Mouse (Mus musculus) forebrain, embryonic 11.5 days (tissue): ENCODE measurements at regions not wholly inside any gene's neighbourhood (a gene's known extent, or its start where the extent isn't known, plus 50 kb on each side); places are given as distances from the start of the nearest gene placed in this dataset.
A peak's percentile ranks its signal among the peaks of the same experiment; 100 is the strongest.

Experiments used
- ATAC-seq: fragments of 200-750 bp; cut with Nextera tagmentation; replicated peaks from 2 replicates; pipeline ENCODE4 v1.8.0; 2017; ENCODE audit warnings: moderate TSS enrichment; ENCODE audit not compliant: low FRiP score
- DNase-seq: peaks from one replicate; pipeline ENCODE4 v3.0.0-alpha.2; 2017; ENCODE audit warnings: low spot score
- H3K27ac ChIP-seq: fragments of 300-500 bp; sonication (generic); 2 replicates; pipeline ENCODE4 v1.5.1; 2014; ENCODE audit warnings: low read depth, low read length
- H3K27me3 ChIP-seq: fragments of 300-500 bp; sonication (generic); 2 replicates; pipeline ENCODE4 v1.6.1; 2014; ENCODE audit warnings: mild to moderate bottlenecking, low read length, mixed read lengths; ENCODE audit not compliant: control insufficient read depth, insufficient read depth
- H3K36me3 ChIP-seq: fragments of 300-500 bp; sonication (generic); 2 replicates; pipeline ENCODE4 v1.6.1; 2014; ENCODE audit warnings: mild to moderate bottlenecking, low read length, moderate library complexity, mixed read lengths; ENCODE audit not compliant: control insufficient read depth, insufficient read depth
- H3K4me1 ChIP-seq: fragments of 300-500 bp; sonication (generic); replicated peaks from 2 replicates; pipeline ENCODE4 v1.6.1; 2014; ENCODE audit warnings: low read length, mixed read lengths; ENCODE audit not compliant: control insufficient read depth, insufficient read depth
- H3K4me2 ChIP-seq: fragments of 300-500 bp; sonication (generic); 2 replicates; pipeline ENCODE4 v1.6.1; 2014; ENCODE audit warnings: low read depth, mild to moderate bottlenecking, low read length, moderate library complexity, mixed read lengths; ENCODE audit not compliant: severe bottlenecking
- H3K4me3 ChIP-seq: fragments of 300-500 bp; sonication (generic); 2 replicates; pipeline ENCODE4 v1.5.1; 2014; ENCODE audit warnings: low read depth, low read length
- H3K9ac ChIP-seq: fragments of 300-500 bp; sonication (generic); 2 replicates; pipeline ENCODE4 v1.6.1; 2014; ENCODE audit warnings: low read length
- H3K9me3 ChIP-seq: fragments of 300-500 bp; sonication (generic); 2 replicates; pipeline ENCODE4 v1.6.1; 2016; ENCODE audit warnings: low read length, mixed read lengths; ENCODE audit not compliant: control insufficient read depth
- WGBS: fragments of 180-500 bp; shearing (Covaris S2); extraction: QIAGEN DNeasy Blood & Tissue Kit; methylation state at CpG from one replicate; pipeline ENCODE4 v1.1.7; 2014; 5-methylcytosine and 5-hydroxymethylcytosine counted together

- DNase-seq (no peak), ATAC-seq (no peak)
- Histone ChIP-seq H3K27me3 (no peaks in the 10 kb centered on the region), H3K9me3 (no peaks in the 10 kb centered on the region), H3K36me3 (no peaks in the 10 kb centered on the region), H3K4me3 (no peak overlapping the region), H3K9ac (no peak overlapping the region), H3K4me1 (no peaks in the 10 kb centered on the region), H3K27ac (no peak overlapping the region), H3K4me2 (no peak overlapping the region)
- 77% methylated on average over 7 of the region's 7 CpGs for WGBS
Measured at GRCm38 (mm10) chr6:4415206-4415605, 89.4 kb upstream of the Col1a2 start.

DNA sequence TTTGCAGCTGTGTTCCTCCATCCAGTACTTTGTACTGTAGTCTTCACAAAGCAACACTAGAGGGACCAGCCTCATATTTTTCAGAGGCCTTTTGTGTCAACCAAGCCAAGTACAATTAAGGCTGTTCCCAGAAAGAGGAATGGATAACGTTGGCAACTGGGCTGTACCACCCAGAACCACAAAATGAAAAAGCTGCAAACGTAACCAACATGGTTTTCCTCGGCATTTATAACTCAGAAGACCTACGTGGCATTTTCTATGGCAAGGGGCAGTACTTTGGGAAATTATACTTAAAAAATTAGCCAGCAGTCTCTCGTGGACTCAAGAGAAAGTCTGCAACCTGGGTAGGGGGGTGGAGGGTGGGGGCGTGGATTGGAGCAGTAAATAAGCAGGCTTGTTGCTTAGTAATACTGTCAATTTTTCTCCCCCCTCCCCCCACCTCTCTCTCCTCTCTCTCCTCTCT is 87.3 kb upstream of the Col1a2 start:
- Histone ChIP-seq H3K9me3 (no peaks in the 10 kb centered on the region), H3K9ac (no peak overlapping the region), H3K4me2 (no peak overlapping the region), H3K27me3 (no peaks in the 10 kb centered on the region), H3K4me1 (no peaks in the 10 kb centered on the region), H3K36me3 (no peaks in the 10 kb centered on the region), H3K4me3 (no peak overlapping the region), H3K27ac (no peak overlapping the region)
- ATAC-seq: peak; percentile 70
- no peak for DNase-seq
- 41% methylated on average over 6 of the region's 6 CpGs for WGBS

DNA sequence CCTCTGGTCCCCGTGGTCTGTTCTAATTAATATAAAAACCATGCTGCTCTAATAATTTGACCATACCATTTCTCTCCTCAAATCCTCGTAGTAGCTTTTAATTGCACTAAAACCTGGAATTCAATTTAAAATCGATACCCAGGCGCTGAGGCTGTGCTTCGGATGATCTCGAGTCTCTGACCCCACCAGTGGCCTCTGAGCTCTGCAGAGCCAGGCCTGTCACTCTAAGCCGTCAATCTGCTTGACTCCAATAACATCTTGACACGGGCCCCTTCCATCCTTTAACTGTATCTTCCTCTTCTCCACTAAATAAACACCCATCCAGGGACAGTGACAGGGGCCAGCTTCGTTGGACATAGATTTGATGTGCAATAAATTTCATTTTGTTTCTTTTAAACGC is 86.2 kb upstream of the Col1a2 start:
- H3K4me3 ChIP-seq: no peak overlapping the region
- no peaks in the 10 kb centered on the region for H3K27me3 ChIP-seq
- H3K4me1 ChIP-seq: no peaks in the 10 kb centered on the region
- no peaks in the 10 kb centered on the region for H3K9me3 ChIP-seq
- H3K9ac ChIP-seq: no peak overlapping the region
- DNase-seq (no peak), ATAC-seq (no peak)
- no peak overlapping the region for H3K27ac ChIP-seq
- no peaks in the 10 kb centered on the region for H3K36me3 ChIP-seq
- no peak overlapping the region for H3K4me2 ChIP-seq
- 58% methylated on average over 10 of the region's 10 CpGs for WGBS

- no peaks in the 10 kb centered on the region for H3K4me1 ChIP-seq
- ATAC-seq (no peak), DNase-seq (no peak)
- no peak overlapping the region for H3K9ac ChIP-seq
- no peak overlapping the region for H3K27ac ChIP-seq
- H3K27me3 ChIP-seq: no peaks in the 10 kb centered on the region
- no peaks in the 10 kb centered on the region for H3K9me3 ChIP-seq
- no peaks in the 10 kb centered on the region for H3K36me3 ChIP-seq
- H3K4me3 ChIP-seq: no peak overlapping the region
- no peak overlapping the region for H3K4me2 ChIP-seq
- WGBS: 86% methylated on average over 5 of the region's 5 CpGs
Measured at GRCm38 (mm10) chr6:4418941-4419351, 85.7 kb upstream of the Col1a2 start.

DNA sequence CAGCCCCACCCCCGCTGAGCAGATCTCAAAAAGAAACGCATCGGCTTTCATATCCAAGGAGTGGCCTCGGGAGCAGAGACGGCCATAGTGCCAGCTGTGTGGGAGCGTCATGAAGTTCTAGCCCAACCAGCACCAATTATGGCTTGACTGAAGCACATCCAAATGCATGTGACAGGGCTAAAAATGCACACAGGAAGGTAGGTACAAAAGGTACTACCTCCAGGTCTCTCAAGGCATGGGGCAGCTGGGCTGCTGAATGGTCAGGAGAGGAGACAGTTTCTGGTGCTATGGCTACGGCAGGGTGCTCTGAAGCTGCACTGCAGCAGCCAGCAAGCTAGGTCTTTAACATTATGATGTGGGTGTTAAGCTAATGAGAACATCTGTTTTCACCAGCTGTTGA is 83.1 kb upstream of the Col1a2 start:
- DNase-seq (no peak), ATAC-seq (no peak)
- Histone ChIP-seq H3K9ac (no peak overlapping the region), H3K27ac (no peak overlapping the region), H3K27me3 (no peaks in the 10 kb centered on the region), H3K9me3 (no peaks in the 10 kb centered on the region), H3K4me3 (no peak overlapping the region), H3K4me2 (no peak overlapping the region), H3K4me1 (no peaks in the 10 kb centered on the region), H3K36me3 (no peaks in the 10 kb centered on the region)
- WGBS: 87% methylated on average over 7 of the region's 7 CpGs

GRCm38 (mm10) chr6:4427122-4427521 is 77.5 kb upstream of the Col1a2 start:
- Histone ChIP-seq H3K36me3 (no peaks in the 10 kb centered on the region), H3K9me3 (no peaks in the 10 kb centered on the region), H3K4me2 (no peak overlapping the region), H3K4me3 (no peak overlapping the region), H3K4me1 (no peaks in the 10 kb centered on the region), H3K9ac (no peak overlapping the region), H3K27ac (no peak overlapping the region), H3K27me3 (no peaks in the 10 kb centered on the region)
- no peak for ATAC-seq
- WGBS: 93% methylated on average over 4 of the region's 4 CpGs
- no peak for DNase-seq

- ATAC-seq: no peak
- Histone ChIP-seq H3K36me3 (no peaks in the 10 kb centered on the region), H3K27me3 (no peaks in the 10 kb centered on the region), H3K9ac (no peak overlapping the region), H3K4me2 (no peak overlapping the region), H3K27ac (no peak overlapping the region), H3K4me3 (no peak overlapping the region), H3K9me3 (no peaks in the 10 kb centered on the region), H3K4me1 (no peaks in the 10 kb centered on the region)
- 81% methylated on average over 1 of the region's 1 CpGs for WGBS
- no peak for DNase-seq
Measured at GRCm38 (mm10) chr6:4430704-4431310, 73.8 kb upstream of the Col1a2 start.

DNA sequence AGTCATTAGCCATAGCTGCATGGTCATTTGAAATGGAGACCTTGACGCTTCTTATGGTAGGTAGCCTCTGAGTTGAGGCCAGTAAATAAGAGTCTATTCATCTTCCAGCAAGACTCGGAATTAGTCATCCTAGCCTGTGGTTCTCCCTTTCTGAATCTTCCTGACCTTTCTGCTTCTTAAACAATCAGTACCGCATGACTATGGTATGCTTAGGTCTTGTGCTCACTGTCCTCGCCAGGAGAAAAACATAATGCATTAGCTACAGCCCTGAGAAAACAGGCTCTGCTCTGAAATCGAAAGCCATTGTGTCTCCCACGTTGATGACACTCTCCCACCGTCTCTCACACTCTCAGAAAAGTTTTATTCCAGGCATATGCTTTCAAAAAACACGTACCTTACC is 72.4 kb upstream of the Col1a2 start:
- no peaks in the 10 kb centered on the region for H3K9me3 ChIP-seq
- no peak overlapping the region for H3K4me3 ChIP-seq
- H3K27ac ChIP-seq: no peak overlapping the region
- H3K4me2 ChIP-seq: no peak overlapping the region
- DNase-seq: no peak
- no peaks in the 10 kb centered on the region for H3K4me1 ChIP-seq
- ATAC-seq: no peak
- H3K36me3 ChIP-seq: no peaks in the 10 kb centered on the region
- 82% methylated on average over 8 of the region's 8 CpGs for WGBS
- no peak overlapping the region for H3K9ac ChIP-seq
- no peaks in the 10 kb centered on the region for H3K27me3 ChIP-seq

GRCm38 (mm10) chr6:4436439-4436838 is 68.2 kb upstream of the Col1a2 start:
- no peak overlapping the region for H3K4me3 ChIP-seq
- no peak overlapping the region for H3K4me2 ChIP-seq
- no peak overlapping the region for H3K27ac ChIP-seq
- no peak for DNase-seq
- H3K9ac ChIP-seq: no peak overlapping the region
- no peaks in the 10 kb centered on the region for H3K9me3 ChIP-seq
- ATAC-seq: no peak
- H3K27me3 ChIP-seq: no peaks in the 10 kb centered on the region
- H3K4me1 ChIP-seq: no peaks in the 10 kb centered on the region
- no peaks in the 10 kb centered on the region for H3K36me3 ChIP-seq
- WGBS: 75% methylated on average over 4 of the region's 4 CpGs
